Mouse (Mus musculus): ENCODE data around the gene Apoa5. TPM values are rescaled to one million over a fixed set of nuclear protein-coding genes. Genes with fewer than 3 reads are reported as not detected.

Apoa5 gene
- total RNA-seq, 2 experiments from 2014 or later = 0.39 TPM; not detected in 1

Other genes starting within 250 kb of the Apoa5 start
- gene Apoa1, start 40.1 kb upstream of the Apoa5 start, total RNA-seq (2021) = 10 to 100 TPM in 1 of 2 experiments, 1 to 10 TPM in 1; 4.0 to 31.8 TPM
- gene Apoc3, start 33.0 kb upstream of the Apoa5 start, total RNA-seq (2021) = not detected
- under 1 TPM in 1 of 2 experiments, not detected in 1; 0.15 TPM for gene Apoa4, start 27.9 kb upstream of the Apoa5 start, total RNA-seq (2021)
- 10 to 100 TPM; 21.9 to 22.2 TPM for gene Zpr1, start 4.4 kb downstream of the Apoa5 start, total RNA-seq (2021)
- gene Bud13, start 14.4 kb downstream of the Apoa5 start, total RNA-seq (2021) = 10 to 100 TPM; 12.9 to 13.7 TPM
- gene 4931429L15Rik, start 51.4 kb downstream of the Apoa5 start, total RNA-seq (2021) = not detected

All from gastrocnemius, postnatal 4 days (tissue).